Mouse (Mus musculus) limb, embryonic 14.5 days (tissue): ENCODE measurements around the gene Them7. TPM values are rescaled to one million over a fixed set of nuclear protein-coding genes. Genes with fewer than 3 reads are reported as not detected.
A peak's percentile ranks its signal among the peaks of the same experiment; 100 is the strongest.

Experiments
- ATAC-seq: fragments of 200-750 bp; cut with Nextera tagmentation; 2 replicates; pipeline ENCODE4 v1.8.0; 2017; ENCODE audit warnings: low read depth, moderate number of reproducible peaks, moderate TSS enrichment; ENCODE audit not compliant: low FRiP score
- DNase-seq: peaks from one replicate; pipeline ENCODE4 v3.0.0-alpha.2; 2015; ENCODE audit warnings: low spot score
- H3K27ac ChIP-seq: fragments of 300-500 bp; sonication (generic); replicated peaks from 2 replicates; pipeline ENCODE4 v1.5.1; 2014; ENCODE audit warnings: low read depth, mild to moderate bottlenecking, low read length, moderate library complexity, mixed read lengths
- H3K27me3 ChIP-seq: fragments of 300-500 bp; sonication (generic); 2 replicates; pipeline ENCODE4 v1.6.1; 2014; ENCODE audit warnings: low read length, mixed read lengths; ENCODE audit not compliant: control insufficient read depth, insufficient read depth
- H3K36me3 ChIP-seq: fragments of 300-500 bp; sonication (generic); 2 replicates; pipeline ENCODE4 v1.6.1; 2014; ENCODE audit warnings: mild to moderate bottlenecking, low read length, moderate library complexity, mixed read lengths; ENCODE audit not compliant: control insufficient read depth, insufficient read depth
- H3K4me1 ChIP-seq: fragments of 300-500 bp; sonication (generic); 2 replicates; pipeline ENCODE4 v1.6.1; 2014; ENCODE audit warnings: antibody characterized with exemption, low read length, mixed read lengths; ENCODE audit not compliant: control insufficient read depth, insufficient read depth
- H3K4me2 ChIP-seq: fragments of 300-500 bp; sonication (generic); replicated peaks from 2 replicates; pipeline ENCODE4 v1.6.1; 2014; ENCODE audit warnings: low read depth, mild to moderate bottlenecking, low read length, moderate library complexity; ENCODE audit not compliant: severe bottlenecking
- H3K4me3 ChIP-seq: fragments of 300-500 bp; sonication (generic); replicated peaks from 2 replicates; pipeline ENCODE4 v1.5.1; 2014; ENCODE audit warnings: low read length
- H3K9ac ChIP-seq: fragments of 300-500 bp; sonication (generic); 2 replicates; pipeline ENCODE4 v1.6.1; 2014; ENCODE audit warnings: mild to moderate bottlenecking, low read depth, low read length, moderate library complexity; ENCODE audit not compliant: severe bottlenecking
- H3K9me3 ChIP-seq: fragments of 300-500 bp; sonication (generic); 2 replicates; pipeline ENCODE4 v1.6.1; 2016; ENCODE audit warnings: low read length; ENCODE audit not compliant: control insufficient read depth
- POLR2A ChIP-seq: fragments of 200-500 bp; IDR thresholded peaks from 2 replicates; pipeline ENCODE4 v1.8.0; 2012; ENCODE audit warnings: inconsistent platforms, mild to moderate bottlenecking, moderate library complexity, borderline replicate concordance; ENCODE audit not compliant: insufficient read depth, insufficient read length; ENCODE audit errors: extremely low read depth
- WGBS: fragments of 180-500 bp; shearing (Covaris S2); extraction: QIAGEN DNeasy Blood & Tissue Kit; methylation state at CpG from one replicate; pipeline ENCODE4 v1.1.7; 2014; 5-methylcytosine and 5-hydroxymethylcytosine counted together
- polyA plus RNA-seq, 2 experiments: library from polyadenylated mRNA; depleted of rRNA in 1 of 2; stranded (reverse) in 1 of 2; unstranded in 1 of 2; fragments of >200 nt; fragmentation: Nextera tagmentation in 1 of 2; extraction: Ambion mirVana in 1 of 2; gene quantifications; 2 replicates each; pipeline versions ENCODE4 v1.2.1 to v1.2.3; 2012 to 2014

Gene Them7
- polyA plus RNA-seq, 2 experiments: 0.63 to 0.94 TPM

DNA sequence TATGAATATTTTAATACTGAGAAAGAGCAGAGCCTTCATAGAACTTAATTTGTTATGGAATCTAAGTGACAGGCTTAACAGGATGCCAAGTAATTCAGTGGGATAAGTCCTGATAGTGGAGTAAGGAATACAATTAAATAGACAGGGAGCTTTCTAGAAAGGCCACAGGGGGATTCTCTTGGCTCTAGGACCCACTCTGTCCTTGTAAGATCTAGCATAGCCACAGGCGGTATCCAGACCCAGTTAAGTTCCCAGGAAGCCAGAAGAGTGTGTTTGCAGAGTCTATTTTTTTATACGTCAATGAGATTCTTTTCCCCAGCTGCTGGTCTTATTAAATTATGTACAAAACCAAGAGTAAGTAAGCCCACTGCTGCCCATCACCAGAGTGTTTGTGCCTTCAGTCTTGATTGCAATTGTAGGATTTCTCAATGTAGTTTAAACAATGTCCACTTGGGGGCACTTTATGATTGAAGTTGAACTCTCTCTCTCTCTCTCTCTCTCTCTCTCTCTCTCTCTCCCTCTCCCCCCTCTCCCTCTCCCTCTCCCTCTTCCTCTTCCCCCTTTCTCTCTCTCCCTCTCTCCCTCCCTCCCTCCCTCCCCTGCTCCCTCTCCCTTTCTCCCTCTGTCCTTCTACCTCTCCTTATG, 32.4 kb downstream of the Them7 start:
- no peaks in the 10 kb centered on the region for H3K4me1 ChIP-seq
- ATAC-seq (no peak), DNase-seq (peak; percentile 60)
- WGBS: 69% methylated on average over 2 of the region's 2 CpGs
- H3K9ac ChIP-seq: no peak overlapping the region
- H3K4me3 ChIP-seq: no peak overlapping the region
- H3K9me3 ChIP-seq: no peaks in the 10 kb centered on the region
- no peak overlapping the region for H3K27ac ChIP-seq
- no peak overlapping the region for H3K4me2 ChIP-seq
- no peaks in the 10 kb centered on the region for H3K36me3 ChIP-seq
- TF ChIP-seq POLR2A: no peak
- no peaks in the 10 kb centered on the region for H3K27me3 ChIP-seq

DNA sequence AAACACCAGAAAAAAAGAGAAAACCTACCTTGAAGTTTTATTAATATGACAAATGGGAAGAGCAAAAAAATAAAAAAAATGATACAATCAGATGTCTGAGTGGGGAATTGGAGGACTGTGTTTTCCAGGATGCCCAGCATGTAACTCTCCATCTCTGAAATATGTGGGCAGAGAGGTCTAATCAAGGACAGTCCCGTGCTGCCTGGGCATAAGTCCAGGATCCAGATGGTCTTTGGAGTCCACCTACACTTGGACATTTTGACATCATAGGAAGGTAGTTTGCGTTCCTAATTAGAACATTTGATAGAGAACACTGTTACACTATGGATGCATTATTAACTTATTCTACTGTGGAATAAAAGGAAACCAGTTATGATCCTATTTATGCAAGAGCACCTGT, 33.3 kb downstream of the Them7 start:
- WGBS: 65% methylated on average over 2 of the region's 2 CpGs
- no peak for TF ChIP-seq POLR2A
- Histone ChIP-seq H3K4me1 (no peaks in the 10 kb centered on the region), H3K9me3 (no peaks in the 10 kb centered on the region), H3K4me2 (no peak overlapping the region), H3K9ac (no peak overlapping the region), H3K36me3 (no peaks in the 10 kb centered on the region), H3K27ac (no peak overlapping the region), H3K27me3 (no peaks in the 10 kb centered on the region), H3K4me3 (no peak overlapping the region)
- DNase-seq (no peak), ATAC-seq (no peak)

DNA sequence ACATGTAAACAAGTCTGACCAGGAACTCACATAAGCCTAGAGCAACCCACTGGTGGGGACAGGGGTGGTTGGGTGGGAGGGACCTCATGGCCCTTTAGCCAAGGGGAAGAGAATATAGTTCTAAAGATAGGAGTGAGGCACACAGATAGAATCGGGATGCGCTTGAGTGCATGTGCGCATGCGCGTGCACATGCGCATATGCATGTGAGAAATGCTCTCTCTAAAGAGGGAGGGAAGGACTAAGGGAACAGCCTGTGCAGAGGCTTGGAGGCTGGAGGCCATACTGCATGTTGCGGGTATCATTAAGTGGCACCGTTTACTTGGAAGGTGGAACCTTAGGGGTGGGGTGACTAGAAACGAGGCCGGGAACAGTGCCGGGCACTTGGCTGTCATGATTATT, 37.2 kb downstream of the Them7 start:
- no peak for DNase-seq
- ATAC-seq: no peak
- Histone ChIP-seq H3K9me3 (no peaks in the 10 kb centered on the region), H3K27ac (no peak overlapping the region), H3K27me3 (no peaks in the 10 kb centered on the region), H3K4me1 (no peaks in the 10 kb centered on the region), H3K36me3 (no peaks in the 10 kb centered on the region), H3K9ac (no peak overlapping the region), H3K4me3 (no peak overlapping the region), H3K4me2 (no peak overlapping the region)
- 87% methylated on average over 11 of the region's 11 CpGs for WGBS
- no peak for TF ChIP-seq POLR2A

DNA sequence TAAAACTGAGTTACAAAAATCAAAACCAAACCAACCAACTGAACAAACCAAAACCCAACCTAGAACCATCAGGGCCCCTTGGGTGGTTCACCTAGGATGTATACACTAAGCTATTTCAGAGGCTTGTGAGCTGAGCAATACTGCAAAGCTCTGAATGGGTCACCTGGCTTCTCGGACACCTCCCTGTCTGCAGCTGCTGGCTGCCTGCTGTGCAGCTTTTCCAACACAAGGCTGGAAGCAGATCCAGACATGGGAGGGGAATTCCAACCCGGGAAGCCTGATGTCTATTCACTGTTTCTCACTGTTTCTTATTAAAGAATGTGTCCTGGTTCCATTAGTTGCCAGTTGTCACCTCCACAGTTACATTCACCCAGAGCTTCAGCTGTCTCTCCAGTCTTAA, 39.1 kb downstream of the Them7 start:
- DNase-seq (no peak), ATAC-seq (no peak)
- H3K4me1 ChIP-seq: no peaks in the 10 kb centered on the region
- no peak overlapping the region for H3K4me3 ChIP-seq
- no peaks in the 10 kb centered on the region for H3K27me3 ChIP-seq
- no peak overlapping the region for H3K9ac ChIP-seq
- H3K27ac ChIP-seq: no peak overlapping the region
- 12% methylated on average over 2 of the region's 2 CpGs for WGBS
- no peaks in the 10 kb centered on the region for H3K9me3 ChIP-seq
- no peaks in the 10 kb centered on the region for H3K36me3 ChIP-seq
- no peak for TF ChIP-seq POLR2A
- no peak overlapping the region for H3K4me2 ChIP-seq

DNA sequence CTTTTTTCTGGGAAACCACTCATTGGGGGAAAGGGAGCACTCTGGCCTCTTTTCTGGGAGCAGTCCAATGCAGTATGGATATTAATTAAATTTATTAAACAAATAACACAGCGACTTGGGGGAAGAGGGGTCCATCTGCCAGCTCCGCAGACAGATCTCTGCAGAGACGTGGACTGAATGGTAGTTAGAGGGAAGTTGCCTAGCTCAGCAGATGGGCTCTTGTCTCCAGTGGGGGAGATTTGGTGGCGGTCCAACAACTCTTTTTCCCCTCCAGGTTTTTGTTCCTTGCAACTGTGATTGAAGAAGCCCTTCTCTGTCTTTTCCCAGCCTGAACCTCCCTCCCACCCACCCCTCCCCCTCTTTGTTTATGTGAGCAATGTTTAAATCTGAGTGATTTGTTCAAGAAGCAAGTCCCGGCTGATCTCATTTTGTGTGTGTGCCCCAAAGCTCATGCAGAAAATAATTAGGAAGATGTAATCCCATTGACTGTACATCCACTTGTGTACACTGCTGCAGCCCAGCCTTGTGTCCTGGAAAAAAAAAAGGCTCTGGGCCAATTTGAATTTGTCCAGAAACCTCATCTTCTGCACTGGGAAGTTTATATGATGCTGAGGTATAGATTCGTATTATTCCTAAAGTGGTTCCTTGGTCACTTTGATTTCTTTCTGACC, 58.4 kb downstream of the Them7 start:
- Histone ChIP-seq H3K4me2 (no peak overlapping the region), H3K4me3 (no peak overlapping the region), H3K9ac (no peak overlapping the region), H3K36me3 (no peaks in the 10 kb centered on the region), H3K4me1 (no peaks in the 10 kb centered on the region), H3K27ac (no peak overlapping the region), H3K27me3 (no peaks in the 10 kb centered on the region), H3K9me3 (no peaks in the 10 kb centered on the region)
- no peak for TF ChIP-seq POLR2A
- ATAC-seq: no peak
- DNase-seq: peak; percentile 12
- WGBS: 67% methylated on average over 6 of the region's 6 CpGs
